Comparison of ENCODE assay signal across 18 mouse cellular contexts in the genomic region with DNA sequence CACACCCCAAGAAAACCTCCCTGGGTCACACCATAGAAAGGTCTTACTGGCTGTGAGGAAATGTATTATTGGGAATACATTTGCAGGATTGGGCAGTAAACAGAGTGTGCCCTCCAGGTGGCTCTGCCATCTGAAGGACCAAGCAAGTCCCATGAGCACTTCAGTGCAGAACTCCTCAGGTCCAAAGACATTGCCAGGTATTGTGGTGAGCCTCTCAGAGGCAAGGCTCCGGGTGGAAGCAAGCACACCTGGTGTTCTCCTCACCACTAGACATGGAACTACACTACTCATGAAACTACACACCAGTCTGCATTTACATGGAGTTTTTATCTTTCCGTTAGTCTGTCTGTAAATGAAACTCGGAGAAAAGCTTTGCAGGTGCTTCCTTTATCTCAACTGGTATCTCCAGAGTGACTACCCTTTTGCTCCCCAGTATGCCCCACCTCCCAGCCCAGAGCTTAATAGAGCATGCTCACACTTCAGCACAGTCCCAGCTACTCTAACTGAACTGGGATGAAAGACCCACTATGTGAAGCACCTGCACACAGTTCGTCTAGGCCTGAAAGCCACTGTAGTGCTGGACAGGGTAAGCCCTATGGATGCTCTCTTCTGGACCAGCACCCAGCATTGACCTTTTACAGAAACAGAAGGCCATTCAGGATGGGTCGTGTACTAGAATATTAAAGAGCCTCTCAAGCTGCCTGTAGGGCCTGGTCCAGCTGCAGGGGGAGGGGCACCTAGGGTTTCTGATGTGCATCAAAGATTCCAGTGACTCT.
A peak's percentile ranks its signal among the peaks of the same experiment; 100 is the strongest.
DNase-seq lines count a peak whose midpoint lies in the region; ATAC-seq and TF ChIP-seq lines count a peak whose summit lies in the region.
"Had no signal": no experiment of that assay in that cellular context is flagged by ENCODE, and none has a peak within 500 bp of the region (broad histone marks: within the 10 kb centered on the region; RNA-seq: fewer than 3 reads in every experiment).

No protein-coding gene starts in this region.

- intact Hi-C loops in heart, adult 2 months (cut with DNase I) = loop anchor here (10.0 kb wide), 1 partner anchor 148 kb away; no protein-coding TSS in a partner anchor

- no peak for ATAC-seq in CD4-positive, CD25-positive, alpha-beta regulatory T cell, adult 4 months
- ATAC-seq in heart, postnatal 0 days (ENCODE audit: insufficient read depth, low read depth) = no peak
- no peak for ATAC-seq in midbrain, postnatal 0 days (ENCODE audit: low FRiP score)
- ATAC-seq in midbrain, embryonic 15.5 days (replicated peaks) = no peak
- ATAC-seq: forebrain, embryonic 15.5 days; intestine, postnatal 0 days had no signal

- no peaks in the 10 kb centered on the region for H3K79me2 ChIP-seq in heart, adult 2 months (replicated peaks; ENCODE audit: control insufficient read depth, insufficient read depth, low read length)

- no peak overlapping the region for H3K4me2 ChIP-seq in heart, postnatal 0 days (ENCODE audit: low read depth, low read length)
- H3K4me2 ChIP-seq in midbrain, postnatal 0 days (ENCODE audit: low read depth, low read length, poor library complexity, severe bottlenecking) = no peak overlapping the region
- H3K4me2 ChIP-seq in midbrain, embryonic 15.5 days = no peak overlapping the region
- H3K4me2 ChIP-seq: forebrain, embryonic 15.5 days; liver, embryonic 13.5 days had no signal

- no peak for TF ChIP-seq CTCF in heart, postnatal 0 days (IDR thresholded peaks at IDR 0.05; ENCODE audit: low read depth)
- no peak for TF ChIP-seq CTCF in heart, adult 2 months (IDR thresholded peaks at IDR 0.05)
- no peak for TF ChIP-seq CTCF in midbrain, postnatal 0 days (IDR thresholded peaks at IDR 0.05)

- peak; percentile 15 for DNase-seq in CD4-positive, CD25-positive, alpha-beta regulatory T cell, adult 2 months (ENCODE audit: low read depth, low spot score)
- no peak for DNase-seq in heart, postnatal 0 days (ENCODE audit: low spot score)
- DNase-seq in heart, adult 2 months = no peak
- DNase-seq in midbrain, postnatal 0 days (ENCODE audit: low spot score) = peak; percentile 19
- no peak for DNase-seq in spleen, postnatal 14 days (ENCODE audit: low spot score in 2 of 2)
- DNase-seq in urinary bladder, adult 18-20 months (ENCODE audit: low spot score in 2 of 2) = no peak
- DNase-seq: adrenal gland, adult 2 months; cerebellum, adult 9-11 months; embryo, embryonic 11 days; heart, postnatal 4 days; left cerebral cortex, postnatal 4 days; liver, embryonic 13.5 days; lung, postnatal 10 days had no signal

- H3K9ac ChIP-seq in heart, postnatal 0 days (replicated peaks; ENCODE audit: low read depth, low read length) = no peak overlapping the region
- H3K9ac ChIP-seq in heart, adult 2 months (ENCODE audit: low read depth, low read length) = no peak overlapping the region
- H3K9ac ChIP-seq in midbrain, postnatal 0 days (replicated peaks; ENCODE audit: low read length, poor library complexity, severe bottlenecking) = no peak overlapping the region
- no peak overlapping the region for H3K9ac ChIP-seq in midbrain, embryonic 15.5 days
- H3K9ac ChIP-seq: forebrain, embryonic 15.5 days; liver, embryonic 13.5 days had no signal

- no peaks in the 10 kb centered on the region for H3K27me3 ChIP-seq in heart, postnatal 0 days (ENCODE audit: control insufficient read depth, insufficient read depth, low read length)
- H3K27me3 ChIP-seq in heart, adult 2 months (ENCODE audit: control insufficient read depth, insufficient read depth, low read length) = no peaks in the 10 kb centered on the region
- H3K27me3 ChIP-seq in midbrain, postnatal 0 days (ENCODE audit: insufficient read depth, low read length) = no peaks in the 10 kb centered on the region
- no peaks in the 10 kb centered on the region for H3K27me3 ChIP-seq in midbrain, embryonic 15.5 days (replicated peaks)
- H3K27me3 ChIP-seq: forebrain, embryonic 15.5 days; liver, embryonic 13.5 days had no signal

- H3K27ac ChIP-seq in heart, postnatal 0 days (ENCODE audit: low read depth) = peak overlapping the region; percentile 22; the same call in 1 of the 2 replicates
- no peak overlapping the region for H3K27ac ChIP-seq in heart, adult 2 months
- no peak overlapping the region for H3K27ac ChIP-seq in midbrain, postnatal 0 days (ENCODE audit: low read depth, low read length)
- no peak overlapping the region for H3K27ac ChIP-seq in midbrain, embryonic 15.5 days
- H3K27ac ChIP-seq: forebrain, embryonic 15.5 days; liver, embryonic 13.5 days; stomach, postnatal 0 days had no signal

- peaks cover 17% of the 10 kb centered on the region for H3K4me1 ChIP-seq in heart, postnatal 0 days (ENCODE audit: control insufficient read depth, insufficient read depth)
- H3K4me1 ChIP-seq in heart, adult 2 months (ENCODE audit: control insufficient read depth, insufficient read depth, low read length) = peaks cover 7% of the 10 kb centered on the region
- no peaks in the 10 kb centered on the region for H3K4me1 ChIP-seq in midbrain, postnatal 0 days (ENCODE audit: insufficient read depth, low read length)
- H3K4me1 ChIP-seq in midbrain, embryonic 15.5 days = no peaks in the 10 kb centered on the region
- H3K4me1 ChIP-seq: forebrain, embryonic 15.5 days; liver, embryonic 13.5 days had no signal

- 70% methylated on average over 5 of the region's 5 CpGs for WGBS in heart, postnatal 0 days
- WGBS in heart, adult 2 months = 84% methylated on average over 5 of the region's 5 CpGs
- 71% methylated on average over 5 of the region's 5 CpGs for WGBS in midbrain, postnatal 0 days
- WGBS in midbrain, embryonic 15.5 days = 73% methylated on average over 5 of the region's 5 CpGs

- no peak overlapping the region for H3K4me3 ChIP-seq in heart, postnatal 0 days (ENCODE audit: low read depth, low read length)
- H3K4me3 ChIP-seq in heart, adult 2 months = no peak overlapping the region
- no peak overlapping the region for H3K4me3 ChIP-seq in midbrain, postnatal 0 days (ENCODE audit: low read depth, low read length)
- H3K4me3 ChIP-seq in midbrain, embryonic 15.5 days = no peak overlapping the region
- H3K4me3 ChIP-seq: forebrain, embryonic 15.5 days; liver, embryonic 13.5 days had no signal

- no peak for TF ChIP-seq POLR2A in heart, adult 2 months (IDR thresholded peaks at IDR 0.05; ENCODE audit: insufficient read depth, low read depth, low read length)

- no peaks in the 10 kb centered on the region for H3K9me3 ChIP-seq in heart, postnatal 0 days (replicated peaks; ENCODE audit: control insufficient read depth, low read length)
- H3K9me3 ChIP-seq in midbrain, postnatal 0 days (ENCODE audit: low read length) = no peaks in the 10 kb centered on the region
- H3K9me3 ChIP-seq in midbrain, embryonic 15.5 days = no peaks in the 10 kb centered on the region
- H3K9me3 ChIP-seq: forebrain, embryonic 15.5 days; liver, embryonic 13.5 days had no signal

- no peak for TF ChIP-seq EP300 in heart, postnatal 0 days (IDR thresholded peaks at IDR 0.05; ENCODE audit: low read depth)
- TF ChIP-seq EP300 in heart, adult 2 months (IDR thresholded peaks at IDR 0.05; ENCODE audit: insufficient read depth, low read depth, low read length) = no peak

- H3K36me3 ChIP-seq in heart, postnatal 0 days (replicated peaks; ENCODE audit: control insufficient read depth, insufficient read depth, low read length) = no peaks in the 10 kb centered on the region
- no peaks in the 10 kb centered on the region for H3K36me3 ChIP-seq in heart, adult 2 months (ENCODE audit: control insufficient read depth, insufficient read depth, low read length)
- no peaks in the 10 kb centered on the region for H3K36me3 ChIP-seq in midbrain, postnatal 0 days (ENCODE audit: insufficient read depth, low read length)
- no peaks in the 10 kb centered on the region for H3K36me3 ChIP-seq in midbrain, embryonic 15.5 days (replicated peaks)
- H3K36me3 ChIP-seq: forebrain, embryonic 15.5 days; liver, embryonic 13.5 days had no signal

Comparison
In these comparisons a context has a peak if more than half of its experiments do, and no peak if none do; other contexts are left out.
1. DNase-seq: peak in CD4-positive, CD25-positive, alpha-beta regulatory T cell, adult 2 months (single experiment) and midbrain, postnatal 0 days (single experiment); none in heart, postnatal 0 days (single experiment), heart, adult 2 months (0 of 2), spleen, postnatal 14 days (0 of 2) and urinary bladder, adult 18-20 months (0 of 2).